ENCODE assay signal across 9 mouse cellular contexts in genomic region chr3:144206261-144206660, GRCm38 (mm10). TPM values are rescaled to one million over a fixed set of nuclear protein-coding genes. Genes with fewer than 3 reads are reported as not detected.
A peak's percentile ranks its signal among the peaks of the same experiment; 100 is the strongest.
DNase-seq lines count a peak whose midpoint lies in the region; ATAC-seq lines count a peak whose summit lies in the region.
"Had no signal": no experiment of that assay in that cellular context is flagged by ENCODE, and none has a peak within 500 bp of the region (broad histone marks: within the 10 kb centered on the region; RNA-seq: fewer than 3 reads in every experiment).

No protein-coding gene starts in this region.

- 20% methylated on average over 3 of the region's 3 CpGs for WGBS in kidney, embryonic 14.5 days
- WGBS in embryonic facial prominence, embryonic 11.5 days, result 21% methylated on average over 3 of the region's 3 CpGs
- 16% methylated on average over 3 of the region's 3 CpGs for WGBS in intestine, embryonic 14.5 days
- WGBS in midbrain, embryonic 16.5 days, result 19% methylated on average over 3 of the region's 3 CpGs

- no peaks in the 10 kb centered on the region for H3K9me3 ChIP-seq in kidney, embryonic 14.5 days (ENCODE audit: control insufficient read depth, low read length)
- H3K9me3 ChIP-seq in embryonic facial prominence, embryonic 11.5 days (replicated peaks; ENCODE audit: control insufficient read depth, low read length), result no peaks in the 10 kb centered on the region
- H3K9me3 ChIP-seq in intestine, embryonic 14.5 days (ENCODE audit: control insufficient read depth, low read length), result no peaks in the 10 kb centered on the region
- no peaks in the 10 kb centered on the region for H3K9me3 ChIP-seq in midbrain, embryonic 16.5 days (replicated peaks; ENCODE audit: control insufficient read depth, low read length, poor library complexity, severe bottlenecking)

- peak overlapping the region; percentile 87; the same call in 1 of the 2 replicates for H3K4me3 ChIP-seq in kidney, embryonic 14.5 days (ENCODE audit: low read length)
- peak overlapping the region; percentile 92 for H3K4me3 ChIP-seq in embryonic facial prominence, embryonic 11.5 days (ENCODE audit: low read depth, low read length)
- peak overlapping the region; percentile 79 for H3K4me3 ChIP-seq in intestine, embryonic 14.5 days (ENCODE audit: low read depth, low read length)
- H3K4me3 ChIP-seq in midbrain, embryonic 16.5 days (ENCODE audit: low read depth, low read length), result peak overlapping the region; percentile 88

- H3K36me3 ChIP-seq in kidney, embryonic 14.5 days (ENCODE audit: control insufficient read depth, insufficient read depth, low read length), result peaks cover 5% of the 10 kb centered on the region; the same call in 1 of the 2 replicates
- no peaks in the 10 kb centered on the region for H3K36me3 ChIP-seq in embryonic facial prominence, embryonic 11.5 days (replicated peaks; ENCODE audit: control insufficient read depth, insufficient read depth, low read depth, low read length)
- H3K36me3 ChIP-seq in intestine, embryonic 14.5 days (ENCODE audit: control insufficient read depth, insufficient read depth, low read length), result peaks cover 5% of the 10 kb centered on the region
- no peaks in the 10 kb centered on the region for H3K36me3 ChIP-seq in midbrain, embryonic 16.5 days (ENCODE audit: control insufficient read depth, insufficient read depth, low read length)

- peak overlapping the region; percentile 98 for H3K27ac ChIP-seq in kidney, embryonic 14.5 days (ENCODE audit: low read depth, low read length)
- H3K27ac ChIP-seq in embryonic facial prominence, embryonic 11.5 days (replicated peaks; ENCODE audit: low read depth, low read length), result no peak overlapping the region
- H3K27ac ChIP-seq in intestine, embryonic 14.5 days (ENCODE audit: low read depth), result peak overlapping the region; percentile 96
- H3K27ac ChIP-seq in midbrain, embryonic 16.5 days (ENCODE audit: low read length), result no peak overlapping the region; the same call in 1 of the 2 replicates

- intact Hi-C loops in left cerebral cortex, postnatal 36 days (cut with DNase I), result loop anchor here (5.0 to 10.0 kb wide), 6 partner anchors 491 to 964 kb away; no protein-coding TSS in a partner anchor

- DNase-seq in kidney, adult 11 months, result no peak
- no peak for DNase-seq in embryonic facial prominence, embryonic 11.5 days (ENCODE audit: low spot score)
- DNase-seq in intestine, embryonic 14.5 days (ENCODE audit: low spot score), result no peak
- no peak for DNase-seq in frontal cortex, postnatal 25 days (ENCODE audit: low spot score in 2 of 2)
- no peak for DNase-seq in left cerebral cortex, postnatal 36 days (ENCODE audit: low spot score in 2 of 2)
- no peak for DNase-seq in right cerebral cortex, postnatal 10 days (ENCODE audit: low spot score in 2 of 2)

- peak overlapping the region; percentile 96 for H3K4me2 ChIP-seq in kidney, embryonic 14.5 days (replicated peaks; ENCODE audit: low read depth, low read length)
- H3K4me2 ChIP-seq in embryonic facial prominence, embryonic 11.5 days (ENCODE audit: low read depth, low read length), result peak overlapping the region; percentile 84
- peak overlapping the region; percentile 94 for H3K4me2 ChIP-seq in intestine, embryonic 14.5 days (ENCODE audit: low read length)
- H3K4me2 ChIP-seq in midbrain, embryonic 16.5 days (ENCODE audit: low read length), result peak overlapping the region; percentile 74

- peak overlapping the region; percentile 94; the same call in 1 of the 2 replicates for H3K9ac ChIP-seq in kidney, embryonic 14.5 days (ENCODE audit: low read depth, low read length)
- H3K9ac ChIP-seq in embryonic facial prominence, embryonic 11.5 days (replicated peaks; ENCODE audit: low read length), result peak overlapping the region; percentile 97
- peak overlapping the region; percentile 98 for H3K9ac ChIP-seq in intestine, embryonic 14.5 days (ENCODE audit: low read length)
- H3K9ac ChIP-seq in midbrain, embryonic 16.5 days (ENCODE audit: low read depth, low read length), result peak overlapping the region; percentile 77; the same call in 1 of the 2 replicates

- no peaks in the 10 kb centered on the region for H3K27me3 ChIP-seq in kidney, embryonic 14.5 days (ENCODE audit: control insufficient read depth, insufficient read depth, low read length)
- no peaks in the 10 kb centered on the region for H3K27me3 ChIP-seq in embryonic facial prominence, embryonic 11.5 days (ENCODE audit: control insufficient read depth, insufficient read depth, low read length)
- no peaks in the 10 kb centered on the region for H3K27me3 ChIP-seq in intestine, embryonic 14.5 days (replicated peaks; ENCODE audit: control insufficient read depth, insufficient read depth, low read length)
- no peaks in the 10 kb centered on the region for H3K27me3 ChIP-seq in midbrain, embryonic 16.5 days (ENCODE audit: control insufficient read depth, insufficient read depth, low read depth, low read length)
- H3K27me3 ChIP-seq: Patski had no signal

- H3K4me1 ChIP-seq in kidney, embryonic 14.5 days (ENCODE audit: control insufficient read depth, insufficient read depth, low read length), result peaks cover 10% of the 10 kb centered on the region
- H3K4me1 ChIP-seq in embryonic facial prominence, embryonic 11.5 days (ENCODE audit: control insufficient read depth, insufficient read depth, low read length), result no peaks in the 10 kb centered on the region
- peaks cover 4% of the 10 kb centered on the region for H3K4me1 ChIP-seq in intestine, embryonic 14.5 days (replicated peaks; ENCODE audit: control insufficient read depth, insufficient read depth, low read length)
- H3K4me1 ChIP-seq in midbrain, embryonic 16.5 days (ENCODE audit: control insufficient read depth, insufficient read depth, low read length), result peaks cover 13% of the 10 kb centered on the region

- ATAC-seq in kidney, embryonic 14.5 days (ENCODE audit: low FRiP score, low TSS enrichment), result no peak
- ATAC-seq in embryonic facial prominence, embryonic 11.5 days (replicated peaks; ENCODE audit: insufficient number of reproducible peaks, low FRiP score, low TSS enrichment, low read depth), result no peak
- no peak for ATAC-seq in intestine, embryonic 14.5 days (replicated peaks; ENCODE audit: low FRiP score, low TSS enrichment, low read depth)
- ATAC-seq in midbrain, embryonic 16.5 days, result no peak

RNA-seq across cellular contexts. Expression of gene Lmo4, which starts 1.2 kb away (rescaled TPM):
- polyA plus RNA-seq in kidney, embryonic 14.5 days (2014; fragmentation: Nextera tagmentation; extraction: Ambion mirVana), result 49.0 and 64.6 TPM in 2 replicates
- polyA plus RNA-seq in embryonic facial prominence, embryonic 11.5 days (2014; fragmentation: Nextera tagmentation; extraction: Ambion mirVana), result 104 TPM in 2 replicates
- polyA plus RNA-seq in intestine, embryonic 14.5 days (2014; fragmentation: Nextera tagmentation; extraction: Ambion mirVana), result 73.4 and 80.0 TPM in 2 replicates
- 72.0 and 86.3 TPM in 2 replicates for polyA plus RNA-seq in midbrain, embryonic 16.5 days (2015; fragmentation: Nextera tagmentation; extraction: Ambion mirVana)
- 100 to 1,000 TPM; 301 to 330 TPM for total RNA-seq in left cerebral cortex, postnatal 36 days (2021)

Comparison
In these comparisons a context has a peak if more than half of its experiments do, and no peak if none do; other contexts are left out.
1. H3K27ac ChIP-seq: peak in kidney, embryonic 14.5 days (single experiment) and intestine, embryonic 14.5 days (single experiment); none in embryonic facial prominence, embryonic 11.5 days (single experiment) and midbrain, embryonic 16.5 days (single experiment).
2. Peak in every context shown above with its lines, with median percentiles within 50 percentile points of each other: H3K4me2 ChIP-seq, H3K4me3 ChIP-seq and H3K9ac ChIP-seq.